Mouse (Mus musculus) heart, embryonic 11.5 days (tissue): ENCODE data around the gene Anks6. TPM values are rescaled to one million over a fixed set of nuclear protein-coding genes. Genes with fewer than 3 reads are reported as not detected.

Source experiments
- ATAC-seq: fragments of 200-750 bp; cut with Nextera tagmentation; replicated peaks from 2 replicates; pipeline ENCODE4 v1.8.0; 2017; ENCODE audit warnings: moderate library complexity; ENCODE audit not compliant: insufficient number of reproducible peaks, low FRiP score, low TSS enrichment
- H3K27ac ChIP-seq: fragments of 300-500 bp; sonication (generic); 2 replicates; pipeline ENCODE4 v1.5.1; 2014; ENCODE audit warnings: mild to moderate bottlenecking, low read depth, low read length
- H3K27me3 ChIP-seq: fragments of 300-500 bp; sonication (generic); 2 replicates; pipeline ENCODE4 v1.6.1; 2014; ENCODE audit warnings: mild to moderate bottlenecking, low read length, mixed read lengths; ENCODE audit not compliant: control insufficient read depth, insufficient read depth
- H3K36me3 ChIP-seq: fragments of 300-500 bp; sonication (generic); 2 replicates; pipeline ENCODE4 v1.6.1; 2014; ENCODE audit warnings: mild to moderate bottlenecking, low read length, moderate library complexity, mixed read lengths; ENCODE audit not compliant: control insufficient read depth, insufficient read depth
- H3K4me1 ChIP-seq: fragments of 300-500 bp; sonication (generic); 2 replicates; pipeline ENCODE4 v1.6.1; 2014; ENCODE audit warnings: low read length; ENCODE audit not compliant: control insufficient read depth, insufficient read depth
- H3K4me2 ChIP-seq: fragments of 300-500 bp; sonication (generic); 2 replicates; pipeline ENCODE4 v1.6.1; 2014; ENCODE audit warnings: mild to moderate bottlenecking, moderate library complexity
- H3K4me3 ChIP-seq: fragments of 300-500 bp; sonication (generic); 2 replicates; pipeline ENCODE4 v1.5.1; 2014; ENCODE audit warnings: low read depth, low read length
- H3K9ac ChIP-seq: fragments of 300-500 bp; sonication (generic); 2 replicates; pipeline ENCODE4 v1.6.1; 2014; ENCODE audit warnings: mild to moderate bottlenecking, low read depth, low read length, moderate library complexity
- H3K9me3 ChIP-seq: fragments of 300-500 bp; sonication (generic); replicated peaks from 2 replicates; pipeline ENCODE4 v1.6.1; 2016; ENCODE audit warnings: low read length; ENCODE audit not compliant: control insufficient read depth
- WGBS: fragments of 180-500 bp; shearing (Covaris S2); extraction: QIAGEN DNeasy Blood & Tissue Kit; methylation state at CpG from one replicate; pipeline ENCODE4 v1.1.7; 2014; ENCODE audit not compliant: insufficient replicate concordance; 5-methylcytosine and 5-hydroxymethylcytosine counted together
- polyA plus RNA-seq: library from polyadenylated mRNA; unstranded; fragments of >200 nt; fragmentation: Nextera tagmentation; extraction: Ambion mirVana; gene quantifications from 2 replicates; pipeline ENCODE4 v1.2.1, GENCODE M21; 2014

Anks6 gene
- 1.4 TPM in 2 replicates for polyA plus RNA-seq

GRCm38 (mm10) chr4:47056791-47057509 lies at the start of gene Anks6:
Anks6 (minus strand) TSS chr4:47057427.
- peak within 1 kb of the TSS; percentile 78 for H3K9ac ChIP-seq
- H3K9me3 ChIP-seq: no peaks in the 10 kb centered on the region
- ATAC-seq: peak; percentile 81
- peaks cover 11% of the 10 kb centered on the region; the same call in 1 of the 2 replicates for H3K27me3 ChIP-seq
- H3K4me1 ChIP-seq: no peaks in the 10 kb centered on the region
- WGBS: 1% methylated on average over 77 of the region's 86 CpGs
- no peak within 1 kb of the TSS for H3K27ac ChIP-seq
- peak within 1 kb of the TSS; percentile 74 for H3K4me3 ChIP-seq
- no peaks in the 10 kb centered on the region for H3K36me3 ChIP-seq
- H3K4me2 ChIP-seq: peak within 1 kb of the TSS; percentile 87

GRCm38 (mm10) chr4:47103561-47103960 lies 46.3 kb upstream of the Anks6 start:
- no peak for ATAC-seq
- Histone ChIP-seq H3K9me3 (no peaks in the 10 kb centered on the region), H3K36me3 (no peaks in the 10 kb centered on the region), H3K9ac (no peak overlapping the region), H3K27me3 (no peaks in the 10 kb centered on the region; the same call in 1 of the 2 replicates), H3K4me1 (no peaks in the 10 kb centered on the region), H3K4me3 (no peak overlapping the region), H3K27ac (no peak overlapping the region), H3K4me2 (no peak overlapping the region)
- 88% methylated on average over 10 of the region's 10 CpGs for WGBS

- Histone ChIP-seq H3K9ac (no peak overlapping the region), H3K27ac (no peak overlapping the region), H3K4me1 (peaks cover 4% of the 10 kb centered on the region; the same call in 1 of the 2 replicates), H3K4me3 (no peak overlapping the region), H3K36me3 (no peaks in the 10 kb centered on the region), H3K4me2 (no peak overlapping the region), H3K9me3 (no peaks in the 10 kb centered on the region), H3K27me3 (peaks cover 38% of the 10 kb centered on the region)
- no peak for ATAC-seq
- WGBS: 52% methylated on average over 6 of the region's 6 CpGs
These were observed 36.4 kb upstream of the Anks6 start for GRCm38 (mm10) chr4:47093647-47094046.

GRCm38 (mm10) chr4:47093161-47093560 lies 35.9 kb upstream of the Anks6 start:
- no peak overlapping the region for H3K27ac ChIP-seq
- no peak for ATAC-seq
- WGBS: 38% methylated on average over 9 of the region's 9 CpGs
- peaks cover 4% of the 10 kb centered on the region; the same call in 1 of the 2 replicates for H3K4me1 ChIP-seq
- no peak overlapping the region for H3K4me3 ChIP-seq
- H3K36me3 ChIP-seq: no peaks in the 10 kb centered on the region
- H3K4me2 ChIP-seq: no peak overlapping the region
- peaks cover 38% of the 10 kb centered on the region for H3K27me3 ChIP-seq
- no peak overlapping the region for H3K9ac ChIP-seq
- no peaks in the 10 kb centered on the region for H3K9me3 ChIP-seq

- Histone ChIP-seq H3K9ac (peak overlapping the region; percentile 63), H3K36me3 (no peaks in the 10 kb centered on the region), H3K27me3 (peaks cover 38% of the 10 kb centered on the region), H3K4me3 (peak overlapping the region; percentile 75), H3K27ac (no peak overlapping the region), H3K4me2 (peak overlapping the region; percentile 100), H3K4me1 (peaks cover 4% of the 10 kb centered on the region; the same call in 1 of the 2 replicates), H3K9me3 (no peaks in the 10 kb centered on the region)
- WGBS: under 1% methylated on average over 21 of the region's 21 CpGs
- no peak for ATAC-seq
These were observed 35.3 kb upstream of the Anks6 start for GRCm38 (mm10) chr4:47092387-47093021.

- peak within 1 kb of the TSS; percentile 100 for H3K4me2 ChIP-seq
- H3K4me1 ChIP-seq: peaks cover 4% of the 10 kb centered on the region; the same call in 1 of the 2 replicates
- peak within 1 kb of the TSS; percentile 63 for H3K9ac ChIP-seq
- no peak within 1 kb of the TSS for H3K27ac ChIP-seq
- no peak for ATAC-seq
- whole genome bisulfite sequencing: 1% methylated on average over 72 of the region's 74 CpGs
- peak within 1 kb of the TSS; percentile 75 for H3K4me3 ChIP-seq
- peaks cover 38% of the 10 kb centered on the region for H3K27me3 ChIP-seq
- H3K9me3 ChIP-seq: no peaks in the 10 kb centered on the region
- no peaks in the 10 kb centered on the region for H3K36me3 ChIP-seq
These were observed 34.5 kb upstream of the Anks6 start, which contains the start of gene Galnt12 for GRCm38 (mm10) chr4:47091493-47092386. Galnt12 (plus strand) TSS chr4:47091909.

GRCm38 (mm10) chr4:47088671-47089070 lies 31.4 kb upstream of the Anks6 start:
- Histone ChIP-seq H3K27ac (no peak overlapping the region), H3K27me3 (peaks cover 28% of the 10 kb centered on the region), H3K4me1 (peaks cover 4% of the 10 kb centered on the region; the same call in 1 of the 2 replicates), H3K4me3 (no peak overlapping the region), H3K9me3 (no peaks in the 10 kb centered on the region), H3K4me2 (no peak overlapping the region), H3K9ac (no peak overlapping the region), H3K36me3 (no peaks in the 10 kb centered on the region)
- 86% methylated on average over 7 of the region's 7 CpGs for WGBS
- ATAC-seq: no peak

- no peak for ATAC-seq
- Histone ChIP-seq H3K4me1 (no peaks in the 10 kb centered on the region), H3K9me3 (no peaks in the 10 kb centered on the region), H3K9ac (no peak overlapping the region), H3K27ac (no peak overlapping the region), H3K36me3 (no peaks in the 10 kb centered on the region), H3K4me2 (no peak overlapping the region), H3K4me3 (no peak overlapping the region), H3K27me3 (no peaks in the 10 kb centered on the region)
- WGBS: 84% methylated on average over 7 of the region's 7 CpGs
These were observed 26.6 kb upstream of the Anks6 start for GRCm38 (mm10) chr4:47083824-47084223.
